Mouse (Mus musculus): ENCODE results near the gene Zbtb37. TPM values are rescaled to one million over a fixed set of nuclear protein-coding genes. Genes with fewer than 3 reads are reported as not detected.
"Not testable (repeated sequence)": the region's sequence is repeated elsewhere in the genome, so short reads cannot be mapped to it uniquely, and the experiment has no call there.

The Zbtb37 gene
- polyA plus RNA-seq, 1 experiment from 2014 or later: 13.9 TPM

DNA sequence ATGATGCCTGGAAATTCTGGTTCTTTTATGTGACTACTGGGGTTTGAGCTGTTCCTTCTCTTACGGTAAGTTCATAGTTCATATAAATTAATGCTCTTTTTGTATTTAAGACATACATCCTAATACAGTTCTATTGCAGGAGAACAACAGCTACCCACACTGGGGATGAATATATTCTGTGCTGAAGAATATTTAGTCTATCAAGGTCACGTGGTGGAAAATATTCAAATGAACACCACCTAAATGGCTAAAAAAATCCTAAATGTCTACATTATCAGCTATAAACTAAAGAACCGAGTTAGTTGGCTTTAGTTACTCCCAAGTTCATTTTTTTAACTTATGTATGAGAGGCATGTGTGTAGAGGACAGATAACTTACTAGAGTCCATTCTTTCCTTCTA is 4.6 kb downstream of the Zbtb37 start:
- 96% methylated on average over 3 of the region's 3 CpGs for WGBS
- Histone ChIP-seq H3K9ac (no peak overlapping the region), H3K9me3 (no peaks in the 10 kb centered on the region), H3K4me1 (replicated peaks) (peaks cover 17% of the 10 kb centered on the region), H3K4me2 (no peak overlapping the region), H3K36me3 (peaks cover 26% of the 10 kb centered on the region), H3K27me3 (no peaks in the 10 kb centered on the region), H3K27ac (replicated peaks) (no peak overlapping the region), H3K4me3 (no peak overlapping the region)
- ATAC-seq (ENCODE audit: low FRiP score, low read depth): no peak

GRCm38 (mm10) chr1:161028427-161028826 is 6.2 kb downstream of the Zbtb37 start:
- ATAC-seq (ENCODE audit: low FRiP score, low read depth); H3K27ac ChIP-seq (replicated peaks); H3K4me3 ChIP-seq; H3K9ac ChIP-seq; H3K27me3 ChIP-seq; H3K9me3 ChIP-seq; H3K4me2 ChIP-seq: not testable (repeated sequence)
- Histone ChIP-seq H3K4me1 (replicated peaks) (peaks cover 12% of the 10 kb centered on the region), H3K36me3 (peaks cover 26% of the 10 kb centered on the region)
- WGBS: 95% methylated on average over 1 of the region's 1 CpGs

- Histone ChIP-seq H3K4me3 (no peak overlapping the region), H3K27me3 (no peaks in the 10 kb centered on the region), H3K4me2 (no peak overlapping the region), H3K27ac (replicated peaks) (no peak overlapping the region), H3K36me3 (peaks cover 26% of the 10 kb centered on the region), H3K9me3 (no peaks in the 10 kb centered on the region), H3K4me1 (replicated peaks) (0 out of 2 replicates have a peak, but pooled peaks cover 3% of the 10 kb centered on the region), H3K9ac (no peak overlapping the region)
- no peak for ATAC-seq (ENCODE audit: low FRiP score, low read depth)
- WGBS: 90% methylated on average over 2 of the region's 2 CpGs
Measured at GRCm38 (mm10) chr1:161027196-161027595, 7.5 kb downstream of the Zbtb37 start.

GRCm38 (mm10) chr1:161025410-161026210 is 9.0 kb downstream of the Zbtb37 start:
- Histone ChIP-seq H3K4me3 (no peak overlapping the region), H3K4me1 (replicated peaks) (0 out of 2 replicates have a peak, but pooled peaks cover 3% of the 10 kb centered on the region), H3K9me3 (no peaks in the 10 kb centered on the region), H3K36me3 (peaks cover 28% of the 10 kb centered on the region), H3K4me2 (no peak overlapping the region), H3K27ac (replicated peaks) (no peak overlapping the region), H3K27me3 (no peaks in the 10 kb centered on the region), H3K9ac (no peak overlapping the region)
- no peak for ATAC-seq (ENCODE audit: low FRiP score, low read depth)
- 90% methylated on average over 5 of the region's 5 CpGs for WGBS

DNA sequence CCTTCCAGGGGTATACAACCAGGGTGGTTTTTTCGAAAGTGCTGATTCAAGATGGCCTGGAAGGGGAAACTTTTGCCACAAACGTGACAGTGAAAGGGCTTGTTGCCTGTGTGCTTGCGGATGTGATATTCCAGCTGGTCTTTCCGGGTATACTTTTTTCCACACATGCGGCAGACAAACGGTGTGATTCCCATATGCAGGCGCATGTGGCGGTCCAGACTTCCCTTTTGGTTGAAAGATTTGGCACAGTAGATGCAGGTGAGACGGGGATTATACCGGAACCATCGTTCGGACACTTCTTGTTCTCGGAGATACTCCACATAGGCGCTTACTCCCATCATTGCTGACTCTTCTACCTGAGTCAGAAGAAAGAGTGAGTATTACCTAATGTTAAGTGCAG is 14.6 kb downstream of the Zbtb37 start:
- Histone ChIP-seq H3K4me1 (replicated peaks) (no peaks in the 10 kb centered on the region), H3K9me3 (no peaks in the 10 kb centered on the region), H3K27me3 (no peaks in the 10 kb centered on the region), H3K9ac (no peak overlapping the region), H3K4me3 (no peak overlapping the region), H3K4me2 (no peak overlapping the region), H3K36me3 (peaks cover 40% of the 10 kb centered on the region), H3K27ac (replicated peaks) (no peak overlapping the region)
- 96% methylated on average over 14 of the region's 14 CpGs for whole genome bisulfite sequencing
- no peak for ATAC-seq (ENCODE audit: low FRiP score, low read depth)

GRCm38 (mm10) chr1:161016378-161016777 is 18.3 kb downstream of the Zbtb37 start:
- Histone ChIP-seq H3K9ac (no peak overlapping the region), H3K4me2 (no peak overlapping the region), H3K4me3 (no peak overlapping the region), H3K27me3 (no peaks in the 10 kb centered on the region), H3K36me3 (peaks cover 44% of the 10 kb centered on the region), H3K27ac (replicated peaks) (no peak overlapping the region), H3K4me1 (replicated peaks) (no peaks in the 10 kb centered on the region), H3K9me3 (no peaks in the 10 kb centered on the region)
- ATAC-seq (ENCODE audit: low FRiP score, low read depth): no peak
- 87% methylated on average over 2 of the region's 2 CpGs for WGBS

DNA sequence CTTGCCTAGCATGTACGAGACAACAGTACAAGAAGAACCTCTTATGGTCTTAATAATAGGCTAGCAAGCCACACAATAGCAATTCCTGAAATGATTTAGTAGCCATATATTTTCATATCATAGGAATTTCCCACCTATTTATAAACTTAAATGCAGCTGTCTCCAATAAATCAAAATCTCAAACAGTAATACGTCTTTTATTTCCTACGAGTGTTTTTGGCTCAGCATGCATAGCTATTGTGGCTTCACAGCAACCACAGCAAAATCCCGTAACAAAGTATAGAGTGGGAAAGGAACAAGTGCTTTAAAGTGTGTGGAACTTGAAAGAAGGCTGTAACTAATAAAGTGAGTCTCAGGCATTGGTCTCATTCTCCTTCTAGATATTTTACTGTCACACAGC is 24.2 kb downstream of the Zbtb37 start:
- 93% methylated on average over 4 of the region's 4 CpGs for WGBS
- no peaks in the 10 kb centered on the region for H3K9me3 ChIP-seq
- H3K4me3 ChIP-seq: no peak overlapping the region
- H3K27ac ChIP-seq (replicated peaks): no peak overlapping the region
- no peaks in the 10 kb centered on the region for H3K27me3 ChIP-seq
- H3K4me2 ChIP-seq: no peak overlapping the region
- no peak overlapping the region for H3K9ac ChIP-seq
- no peaks in the 10 kb centered on the region for H3K4me1 ChIP-seq (replicated peaks)
- peaks cover 15% of the 10 kb centered on the region for H3K36me3 ChIP-seq
- ATAC-seq (ENCODE audit: low FRiP score, low read depth): no peak

GRCm38 (mm10) chr1:161008038-161008437 is 26.6 kb downstream of the Zbtb37 start:
- H3K9me3 ChIP-seq: no peaks in the 10 kb centered on the region
- no peaks in the 10 kb centered on the region for H3K27me3 ChIP-seq
- no peak for ATAC-seq (ENCODE audit: low FRiP score, low read depth)
- peaks cover 13% of the 10 kb centered on the region for H3K36me3 ChIP-seq
- no peak overlapping the region for H3K9ac ChIP-seq
- H3K4me2 ChIP-seq: no peak overlapping the region
- 95% methylated on average over 2 of the region's 2 CpGs for WGBS
- H3K27ac ChIP-seq (replicated peaks): no peak overlapping the region
- H3K4me3 ChIP-seq: no peak overlapping the region
- H3K4me1 ChIP-seq (replicated peaks): no peaks in the 10 kb centered on the region

DNA sequence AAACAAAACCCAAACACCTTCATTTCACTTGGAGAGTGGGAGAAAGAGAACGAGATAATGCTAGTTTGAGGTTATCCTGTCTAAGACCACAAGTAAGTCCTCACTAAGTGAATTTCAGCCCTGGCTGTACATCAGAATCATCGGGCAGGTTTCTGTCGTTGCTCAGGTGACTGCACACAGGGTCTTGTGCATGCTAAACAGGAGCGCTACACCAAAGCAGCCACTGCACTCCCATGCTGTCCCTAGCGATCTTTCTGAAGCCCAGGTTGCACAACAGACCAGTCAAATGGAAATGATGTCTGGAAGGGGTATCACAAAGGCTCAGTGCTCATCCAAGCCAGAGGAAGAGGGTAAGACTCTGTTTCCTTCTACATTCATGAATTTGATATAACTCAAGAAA is 28.2 kb downstream of the Zbtb37 start:
- Histone ChIP-seq H3K27ac (replicated peaks) (no peak overlapping the region), H3K9ac (no peak overlapping the region), H3K4me1 (replicated peaks) (no peaks in the 10 kb centered on the region), H3K4me3 (no peak overlapping the region), H3K36me3 (0 out of 2 replicates have a peak, but pooled peaks cover 4% of the 10 kb centered on the region), H3K9me3 (no peaks in the 10 kb centered on the region), H3K4me2 (no peak overlapping the region), H3K27me3 (no peaks in the 10 kb centered on the region)
- no peak for ATAC-seq (ENCODE audit: low FRiP score, low read depth)
- 84% methylated on average over 5 of the region's 5 CpGs for WGBS

DNA sequence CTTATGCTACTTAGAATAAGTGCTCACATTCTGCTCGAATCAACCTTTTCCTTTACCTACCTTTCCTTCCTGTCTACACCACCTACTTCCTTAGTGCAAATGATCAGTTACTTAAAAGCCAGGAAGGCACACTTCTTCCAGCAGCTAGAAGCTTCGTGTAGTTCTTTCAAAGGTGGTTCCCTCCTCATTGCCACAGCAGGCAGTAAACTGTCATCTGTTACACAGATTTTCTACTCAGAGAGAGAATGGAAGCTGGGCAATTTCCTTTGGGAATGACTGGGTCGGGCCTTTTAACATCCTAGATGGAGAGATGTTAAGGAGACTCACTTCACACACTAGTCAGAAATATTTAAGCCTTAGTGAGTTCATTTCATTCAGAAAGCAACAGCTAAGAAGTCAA is 29.1 kb downstream of the Zbtb37 start:
- H3K27me3 ChIP-seq: no peaks in the 10 kb centered on the region
- ATAC-seq (ENCODE audit: low FRiP score, low read depth): no peak

DNA sequence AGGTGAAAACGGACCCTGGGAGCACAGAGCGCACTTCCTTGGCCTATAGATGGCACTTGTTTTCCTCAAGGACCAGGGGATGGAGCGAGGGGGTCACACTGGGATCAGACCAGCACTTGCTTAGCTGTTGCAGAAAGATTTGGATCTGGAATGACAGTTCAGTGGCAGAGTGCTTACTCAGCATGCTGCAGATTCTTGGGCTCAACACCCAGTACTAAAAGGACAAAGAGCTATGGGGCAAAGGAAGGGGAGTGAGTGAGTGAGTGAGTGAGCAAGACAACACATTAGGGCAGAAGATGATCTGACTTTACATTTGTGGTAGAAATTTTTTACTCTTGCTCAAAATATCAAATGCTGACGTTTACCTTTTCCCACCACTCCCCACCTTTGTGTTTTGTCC is 29.7 kb downstream of the Zbtb37 start:
- Histone ChIP-seq H3K27ac (replicated peaks) (no peak overlapping the region), H3K4me1 (replicated peaks) (no peaks in the 10 kb centered on the region), H3K4me2 (no peak overlapping the region), H3K36me3 (0 out of 2 replicates have a peak, but pooled peaks cover 4% of the 10 kb centered on the region), H3K9me3 (no peaks in the 10 kb centered on the region), H3K4me3 (no peak overlapping the region), H3K9ac (no peak overlapping the region), H3K27me3 (no peaks in the 10 kb centered on the region)
- ATAC-seq (ENCODE audit: low FRiP score, low read depth): no peak
- 72% methylated on average over 4 of the region's 4 CpGs for WGBS

More for the DNA sequence above, 29.1 kb downstream of the Zbtb37 start:
- no peak overlapping the region for H3K4me3 ChIP-seq
- H3K4me2 ChIP-seq: no peak overlapping the region
- H3K4me1 ChIP-seq (replicated peaks): no peaks in the 10 kb centered on the region
- 0 out of 2 replicates have a peak, but pooled peaks cover 4% of the 10 kb centered on the region for H3K36me3 ChIP-seq
- no peak overlapping the region for H3K27ac ChIP-seq (replicated peaks)
- no peaks in the 10 kb centered on the region for H3K9me3 ChIP-seq
- 75% methylated on average over 3 of the region's 3 CpGs for WGBS
- no peak overlapping the region for H3K9ac ChIP-seq

GRCm38 (mm10) chr1:160993851-160994250 is 40.8 kb downstream of the Zbtb37 start:
- Histone ChIP-seq H3K36me3 (no peaks in the 10 kb centered on the region), H3K4me1 (replicated peaks) (no peaks in the 10 kb centered on the region), H3K9me3 (no peaks in the 10 kb centered on the region), H3K4me2 (no peak overlapping the region), H3K27me3 (no peaks in the 10 kb centered on the region), H3K9ac (no peak overlapping the region), H3K27ac (replicated peaks) (no peak overlapping the region), H3K4me3 (no peak overlapping the region)
- WGBS: 88% methylated on average over 6 of the region's 6 CpGs
- ATAC-seq (ENCODE audit: low FRiP score, low read depth): no peak

- ATAC-seq (ENCODE audit: low FRiP score, low read depth): no peak
- 84% methylated on average over 15 of the region's 15 CpGs for WGBS
Measured at GRCm38 (mm10) chr1:160989395-160989794, 45.3 kb downstream of the Zbtb37 start.

More at GRCm38 (mm10) chr1:160989395-160989794, 45.3 kb downstream of the Zbtb37 start:
- Histone ChIP-seq H3K36me3 (no peaks in the 10 kb centered on the region), H3K4me1 (replicated peaks) (no peaks in the 10 kb centered on the region), H3K4me3 (no peak overlapping the region), H3K9me3 (no peaks in the 10 kb centered on the region), H3K9ac (no peak overlapping the region), H3K27me3 (no peaks in the 10 kb centered on the region), H3K4me2 (no peak overlapping the region), H3K27ac (replicated peaks) (no peak overlapping the region)
